In the genomic region with DNA sequence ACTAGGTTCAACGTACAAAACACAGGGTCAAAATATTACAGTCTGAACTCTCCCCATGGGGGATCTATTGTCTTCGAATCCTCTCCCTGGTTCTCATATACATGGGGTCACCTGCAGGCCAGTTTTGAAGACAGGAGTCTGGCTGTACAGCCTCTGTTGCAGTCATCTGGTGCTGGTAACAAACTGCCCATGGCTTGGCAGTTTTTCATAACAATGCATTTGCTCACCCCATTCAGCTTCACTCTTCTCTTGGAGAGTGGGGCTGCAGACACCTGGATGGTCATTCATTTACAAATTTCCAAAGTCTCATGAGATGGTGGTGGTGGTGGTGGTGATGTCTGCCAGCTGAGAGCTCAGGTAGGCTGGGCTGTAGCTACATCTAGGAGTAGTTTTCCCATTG, we compare ENCODE assay signal across 22 mouse cellular contexts. TPM values are rescaled to one million over a fixed set of nuclear protein-coding genes. Genes with fewer than 3 reads are reported as not detected.
DNase-seq lines count a peak whose midpoint lies in the region; ATAC-seq and TF ChIP-seq lines count a peak whose summit lies in the region.
"Had no signal": no experiment of that assay in that cellular context is flagged by ENCODE, and none has a peak within 500 bp of the region (broad histone marks: within the 10 kb centered on the region; RNA-seq: fewer than 3 reads in every experiment).

No protein-coding gene starts in this region.

- DNase-seq in ES-E14 (ENCODE audit: low read depth, low spot score) (peak; percentile 24), ZHBTc4 (ENCODE audit: low read depth, low spot score) (peak; percentile 78)
- DNase-seq in testis, postnatal 10 days (ENCODE audit: low spot score): no peak
- DNase-seq in spleen, postnatal 14 days (ENCODE audit: low spot score in 2 of 2): no peak
- DNase-seq: adrenal gland, adult 2 months; adrenal gland, postnatal 10 days; adrenal gland, postnatal 25 days; cerebellum, adult 11 months; cerebellum, adult 18-20 months; cerebellum, adult 8-10 months; cerebellum, adult 9-11 months; cerebellum, postnatal 14 days; cerebellum, postnatal 36 days; embryo, embryonic 11 days had no signal

- H3K9ac ChIP-seq in ES-Bruce4 (ENCODE audit: low read depth, poor library complexity, severe bottlenecking) (no peak overlapping the region), ES-E14 (ENCODE audit: insufficient read depth, low read depth, low read length, poor library complexity, severe bottlenecking) (no peak overlapping the region)
- H3K9ac ChIP-seq in heart, embryonic 11.5 days (ENCODE audit: low read depth, low read length): no peak overlapping the region
- H3K9ac ChIP-seq: embryonic facial prominence, embryonic 13.5 days; embryonic facial prominence, embryonic 15.5 days; forebrain, embryonic 12.5 days had no signal

- peak; percentile 75; the same call in 1 of the 2 replicates for TF ChIP-seq EP300 in ES-Bruce4 (IDR thresholded peaks at IDR 0.05; ENCODE audit: insufficient read depth, low read depth, low read length)

- no peak for ATAC-seq in heart, embryonic 11.5 days (replicated peaks; ENCODE audit: insufficient number of reproducible peaks, low FRiP score, low TSS enrichment)
- ATAC-seq: forebrain, embryonic 14.5 days had no signal

- H3K36me3 ChIP-seq in ES-Bruce4 (ENCODE audit: control insufficient read depth, insufficient read depth, low read length, poor library complexity, severe bottlenecking) (no peaks in the 10 kb centered on the region), ES-E14 (ENCODE audit: control insufficient read depth, insufficient read depth, low read length, poor library complexity, severe bottlenecking) (no peaks in the 10 kb centered on the region)
- H3K36me3 ChIP-seq in heart, embryonic 11.5 days (ENCODE audit: control insufficient read depth, insufficient read depth, low read length): no peaks in the 10 kb centered on the region
- H3K36me3 ChIP-seq: embryonic facial prominence, embryonic 13.5 days; embryonic facial prominence, embryonic 15.5 days; forebrain, embryonic 10.5 days; forebrain, embryonic 12.5 days had no signal

- H3K4me1 ChIP-seq in ES-Bruce4 (ENCODE audit: control insufficient read depth, insufficient read depth, low read length): peaks cover 10% of the 10 kb centered on the region
- H3K4me1 ChIP-seq in ES-E14 (ENCODE audit: control insufficient read depth in 2 of 2, insufficient read depth in 2 of 2, low read length in 2 of 2, poor library complexity in 1 of 2): peaks cover 13 to 17% of the 10 kb centered on the region in 2 experiments
- no peaks in the 10 kb centered on the region for H3K4me1 ChIP-seq in heart, embryonic 11.5 days (ENCODE audit: control insufficient read depth, insufficient read depth, low read length)
- H3K4me1 ChIP-seq: embryonic facial prominence, embryonic 13.5 days; embryonic facial prominence, embryonic 15.5 days; forebrain, embryonic 10.5 days; forebrain, embryonic 12.5 days had no signal

- no peak overlapping the region for H3K4me2 ChIP-seq in heart, embryonic 11.5 days
- H3K4me2 ChIP-seq: embryonic facial prominence, embryonic 13.5 days; embryonic facial prominence, embryonic 15.5 days; forebrain, embryonic 12.5 days had no signal

- H3K4me3 ChIP-seq in ES-Bruce4 (ENCODE audit: low read depth, low read length): no peak overlapping the region
- H3K4me3 ChIP-seq in ES-E14 (ENCODE audit: insufficient read depth in 1 of 2, low read depth in 1 of 2, low read length in 2 of 2, poor library complexity in 1 of 2, severe bottlenecking in 1 of 2): peak overlapping the region in 1 of 2 experiments; percentile 4; a peak in 2 of 4 replicates
- H3K4me3 ChIP-seq in heart, embryonic 11.5 days (ENCODE audit: low read depth, low read length): no peak overlapping the region
- H3K4me3 ChIP-seq: embryonic facial prominence, embryonic 13.5 days; embryonic facial prominence, embryonic 15.5 days; erythroblast, embryonic 14.5 days; forebrain, embryonic 10.5 days; forebrain, embryonic 12.5 days had no signal

- H3K27ac ChIP-seq in ES-Bruce4 (ENCODE audit: insufficient read depth, low read length): peak overlapping the region; percentile 39; the same call in 1 of the 2 replicates
- H3K27ac ChIP-seq in ES-E14 (ENCODE audit: insufficient read depth, low read depth, low read length, poor library complexity, severe bottlenecking): no peak overlapping the region
- H3K27ac ChIP-seq in heart, embryonic 11.5 days (ENCODE audit: low read depth, low read length): no peak overlapping the region
- H3K27ac ChIP-seq: embryonic facial prominence, embryonic 13.5 days; embryonic facial prominence, embryonic 15.5 days; forebrain, embryonic 10.5 days; forebrain, embryonic 12.5 days had no signal

- TF ChIP-seq POLR2A in ES-Bruce4 (IDR thresholded peaks at IDR 0.05; ENCODE audit: insufficient read depth, low read length): no peak

- TF ChIP-seq CTCF in ES-Bruce4 (IDR thresholded peaks at IDR 0.05; ENCODE audit: low read depth, low read length): no peak

- 80% methylated on average over 2 of the region's 2 CpGs for WGBS in heart, embryonic 11.5 days (ENCODE audit: insufficient replicate concordance)

- in situ Hi-C loops in ES-E14 (cut with MboI; ENCODE audit: low sequenced_read_pairs in 2 of 2, unreplicated experiment in 2 of 2): no loop called here

- no peaks in the 10 kb centered on the region for H3K9me3 ChIP-seq in ES-Bruce4 (replicated peaks; ENCODE audit: control insufficient read depth, insufficient read depth, low read length, poor library complexity, severe bottlenecking)
- no peaks in the 10 kb centered on the region for H3K9me3 ChIP-seq in ES-E14 (ENCODE audit: control insufficient read depth, insufficient read depth, low read depth, low read length)
- H3K9me3 ChIP-seq in heart, embryonic 11.5 days (replicated peaks; ENCODE audit: control insufficient read depth, low read length): no peaks in the 10 kb centered on the region
- H3K9me3 ChIP-seq: embryonic facial prominence, embryonic 15.5 days; forebrain, embryonic 10.5 days; forebrain, embryonic 12.5 days had no signal

- no peaks in the 10 kb centered on the region for H3K27me3 ChIP-seq in ES-Bruce4 (ENCODE audit: control insufficient read depth, insufficient read depth, low read length, poor library complexity, severe bottlenecking)
- no peaks in the 10 kb centered on the region for H3K27me3 ChIP-seq in heart, embryonic 11.5 days (ENCODE audit: control insufficient read depth, insufficient read depth, low read length)
- H3K27me3 ChIP-seq: embryonic facial prominence, embryonic 13.5 days; embryonic facial prominence, embryonic 15.5 days; forebrain, embryonic 12.5 days had no signal

TF ChIP-seq in ES-E14, 5 proteins besides CTCF, POLR2A, EP300 and RAD21:
- TF ChIP-seq MAFK (IDR thresholded peaks at IDR 0.05; ENCODE audit: insufficient read depth, low read depth, low read length) (no peak), ZNF384 (IDR thresholded peaks at IDR 0.05; ENCODE audit: low read depth, low read length) (no peak)

RNA-seq across cellular contexts. Expression of a gene that starts 26.6 kb away (rescaled TPM):
- polyA plus RNA-seq in ES-Bruce4 (2011; ENCODE audit: insufficient read depth, insufficient read length, low read depth, missing spikeins): 42.3 and 44.5 TPM in 2 replicates
- 63.4 and 77.1 TPM in 2 replicates for total RNA-seq in ES-E14 (2012; rRNA removed)
- 25.1 and 30.5 TPM in 2 replicates for polyA plus RNA-seq in heart, embryonic 11.5 days (2014; fragmentation: Nextera tagmentation; extraction: Ambion mirVana)

Comparison
In these comparisons a context has a peak if more than half of its experiments do, and no peak if none do; other contexts are left out.
1. DNase-seq: peak in ES-E14 (single experiment) and ZHBTc4 (single experiment); none in testis, postnatal 10 days (single experiment) and spleen, postnatal 14 days (0 of 2).